In the genomic region with DNA sequence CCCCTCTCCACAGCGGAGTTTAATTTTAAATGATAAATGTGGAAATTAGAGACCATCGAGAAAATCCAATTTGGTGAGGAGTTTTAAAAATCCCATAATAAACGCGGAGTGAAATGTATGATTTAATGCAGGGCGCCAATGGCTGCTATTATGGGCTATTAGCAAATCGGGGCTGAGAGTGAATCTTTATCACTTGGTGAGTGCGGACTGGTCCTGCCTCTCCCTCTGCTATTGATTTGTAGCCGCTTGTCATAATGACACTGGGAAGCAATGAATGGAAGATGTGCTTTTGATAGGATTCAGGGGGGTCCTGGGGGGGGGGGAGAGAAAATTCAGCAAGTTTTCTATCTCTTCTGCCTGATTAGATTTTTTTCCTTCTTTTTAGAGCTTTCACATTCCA, we compare ENCODE assay signal across 27 mouse cellular contexts.
DNase-seq lines count a peak whose midpoint lies in the region; ATAC-seq lines count a peak whose summit lies in the region.
"Had no signal": no experiment of that assay in that cellular context is flagged by ENCODE, and none has a peak within 500 bp of the region (broad histone marks: within the 10 kb centered on the region; RNA-seq: fewer than 3 reads in every experiment).

No protein-coding gene starts in this region.

- H3K9ac ChIP-seq in hindbrain, embryonic 11.5 days (ENCODE audit: low read depth, low read length): no peak overlapping the region
- H3K9ac ChIP-seq in hindbrain, embryonic 16.5 days (ENCODE audit: low read depth, low read length): no peak overlapping the region
- no peak overlapping the region for H3K9ac ChIP-seq in neural tube, embryonic 11.5 days (ENCODE audit: low read length)
- no peak overlapping the region for H3K9ac ChIP-seq in midbrain, embryonic 16.5 days (ENCODE audit: low read depth, low read length)
- H3K9ac ChIP-seq: embryonic facial prominence, embryonic 13.5 days; forebrain, postnatal 0 days; limb, embryonic 12.5 days; liver, embryonic 15.5 days; lung, embryonic 14.5 days; stomach, embryonic 15.5 days had no signal

- DNase-seq in hindbrain, embryonic 11.5 days (ENCODE audit: low spot score): no peak
- no peak for DNase-seq in neural tube, embryonic 11.5 days (ENCODE audit: low spot score)
- no peak for DNase-seq in neural tube, embryonic 10.5 days (ENCODE audit: extremely low spot score, low spot score)
- no peak for DNase-seq in urinary bladder, postnatal 14 days (ENCODE audit: low spot score)
- no peak for DNase-seq in retina, postnatal 1 day
- DNase-seq: adrenal gland, adult 8-10 months; cerebellum, adult 11 months; cerebellum, adult 9-10 months; forebrain, postnatal 0 days; gastrocnemius, postnatal 14 days; heart, postnatal 14 days; kidney, adult 9 months; kidney, postnatal 10 days; layer of hippocampus, adult 9-11 months; lung, embryonic 14.5 days; lung, postnatal 14 days; right cerebral cortex, postnatal 25 days had no signal

- H3K27me3 ChIP-seq in hindbrain, embryonic 11.5 days (ENCODE audit: control insufficient read depth, insufficient read depth, low read length): no peaks in the 10 kb centered on the region
- H3K27me3 ChIP-seq in hindbrain, embryonic 16.5 days (replicated peaks; ENCODE audit: control insufficient read depth, insufficient read depth, low read length): no peaks in the 10 kb centered on the region
- no peaks in the 10 kb centered on the region for H3K27me3 ChIP-seq in neural tube, embryonic 11.5 days (ENCODE audit: control insufficient read depth, insufficient read depth, low read length)
- no peaks in the 10 kb centered on the region for H3K27me3 ChIP-seq in midbrain, embryonic 16.5 days (ENCODE audit: control insufficient read depth, insufficient read depth, low read depth, low read length)
- H3K27me3 ChIP-seq: embryonic facial prominence, embryonic 13.5 days; limb, embryonic 12.5 days; liver, embryonic 15.5 days; stomach, embryonic 15.5 days had no signal

- H3K9me3 ChIP-seq in hindbrain, embryonic 11.5 days (ENCODE audit: control insufficient read depth, low read length): no peaks in the 10 kb centered on the region
- no peaks in the 10 kb centered on the region for H3K9me3 ChIP-seq in hindbrain, embryonic 16.5 days (ENCODE audit: control insufficient read depth, low read length)
- no peaks in the 10 kb centered on the region for H3K9me3 ChIP-seq in neural tube, embryonic 11.5 days (ENCODE audit: control insufficient read depth, low read length)
- no peaks in the 10 kb centered on the region for H3K9me3 ChIP-seq in midbrain, embryonic 16.5 days (replicated peaks; ENCODE audit: control insufficient read depth, low read length, poor library complexity, severe bottlenecking)
- H3K9me3 ChIP-seq: embryonic facial prominence, embryonic 13.5 days; forebrain, embryonic 10.5 days; limb, embryonic 12.5 days; liver, embryonic 15.5 days; stomach, embryonic 15.5 days had no signal

- H3K36me3 ChIP-seq in hindbrain, embryonic 11.5 days (ENCODE audit: control insufficient read depth, insufficient read depth, low read length): no peaks in the 10 kb centered on the region
- H3K36me3 ChIP-seq in hindbrain, embryonic 16.5 days (ENCODE audit: control insufficient read depth, insufficient read depth, low read length): no peaks in the 10 kb centered on the region
- no peaks in the 10 kb centered on the region for H3K36me3 ChIP-seq in neural tube, embryonic 11.5 days (ENCODE audit: control insufficient read depth, insufficient read depth, low read length)
- no peaks in the 10 kb centered on the region for H3K36me3 ChIP-seq in midbrain, embryonic 16.5 days (ENCODE audit: control insufficient read depth, insufficient read depth, low read length)
- H3K36me3 ChIP-seq: embryonic facial prominence, embryonic 13.5 days; forebrain, embryonic 10.5 days; G1E; limb, embryonic 12.5 days; liver, embryonic 15.5 days; stomach, embryonic 15.5 days had no signal

- no peak overlapping the region for H3K4me2 ChIP-seq in hindbrain, embryonic 11.5 days (replicated peaks; ENCODE audit: low read depth, low read length)
- no peak overlapping the region for H3K4me2 ChIP-seq in hindbrain, embryonic 16.5 days (ENCODE audit: low read length)
- no peak overlapping the region for H3K4me2 ChIP-seq in neural tube, embryonic 11.5 days (ENCODE audit: low read depth)
- H3K4me2 ChIP-seq in midbrain, embryonic 16.5 days (ENCODE audit: low read length): no peak overlapping the region; the same call in 1 of the 2 replicates
- H3K4me2 ChIP-seq: embryonic facial prominence, embryonic 13.5 days; limb, embryonic 12.5 days; liver, embryonic 15.5 days; lung, embryonic 14.5 days; stomach, embryonic 15.5 days had no signal

- WGBS in hindbrain, embryonic 11.5 days: 66% methylated on average over 8 of the region's 8 CpGs
- 54% methylated on average over 8 of the region's 8 CpGs for WGBS in hindbrain, embryonic 16.5 days
- WGBS in neural tube, embryonic 11.5 days: 73% methylated on average over 8 of the region's 8 CpGs
- 52% methylated on average over 8 of the region's 8 CpGs for WGBS in midbrain, embryonic 16.5 days

- 0 out of 2 replicates have a peak, but pooled peaks cover 2% of the 10 kb centered on the region for H3K4me1 ChIP-seq in hindbrain, embryonic 11.5 days (replicated peaks; ENCODE audit: control insufficient read depth, insufficient read depth, low read length)
- no peaks in the 10 kb centered on the region for H3K4me1 ChIP-seq in hindbrain, embryonic 16.5 days (ENCODE audit: control insufficient read depth, insufficient read depth, low read depth, low read length)
- H3K4me1 ChIP-seq in neural tube, embryonic 11.5 days (ENCODE audit: control insufficient read depth, insufficient read depth, low read length): 0 out of 2 replicates have a peak, but pooled peaks cover 4% of the 10 kb centered on the region
- peaks cover 8% of the 10 kb centered on the region for H3K4me1 ChIP-seq in midbrain, embryonic 16.5 days (ENCODE audit: control insufficient read depth, insufficient read depth, low read length)
- H3K4me1 ChIP-seq: embryonic facial prominence, embryonic 13.5 days; liver, embryonic 15.5 days; stomach, embryonic 15.5 days had no signal

- no peak overlapping the region for H3K4me3 ChIP-seq in hindbrain, embryonic 11.5 days (ENCODE audit: low read depth, low read length)
- no peak overlapping the region for H3K4me3 ChIP-seq in hindbrain, embryonic 16.5 days (ENCODE audit: low read length)
- no peak overlapping the region for H3K4me3 ChIP-seq in neural tube, embryonic 11.5 days (ENCODE audit: low read depth, low read length)
- H3K4me3 ChIP-seq in midbrain, embryonic 16.5 days (ENCODE audit: low read depth, low read length): no peak overlapping the region
- H3K4me3 ChIP-seq: embryonic facial prominence, embryonic 13.5 days; forebrain, embryonic 10.5 days; limb, embryonic 12.5 days; liver, embryonic 15.5 days; stomach, embryonic 15.5 days had no signal

- H3K27ac ChIP-seq in hindbrain, embryonic 11.5 days (ENCODE audit: low read depth, low read length): peak overlapping the region; percentile 56; the same call in 1 of the 2 replicates
- no peak overlapping the region for H3K27ac ChIP-seq in hindbrain, embryonic 16.5 days (ENCODE audit: low read depth, low read length)
- 0 out of 2 replicates have a peak overlapping the region, but pooled peaks have one; percentile 58 for H3K27ac ChIP-seq in neural tube, embryonic 11.5 days (ENCODE audit: low read depth, low read length)
- H3K27ac ChIP-seq in midbrain, embryonic 16.5 days (ENCODE audit: low read length): peak overlapping the region; percentile 34
- H3K27ac ChIP-seq: embryonic facial prominence, embryonic 13.5 days; forebrain, embryonic 10.5 days; limb, embryonic 12.5 days; liver, embryonic 15.5 days; stomach, embryonic 15.5 days had no signal

- ATAC-seq in hindbrain, embryonic 11.5 days (ENCODE audit: low FRiP score): no peak
- no peak for ATAC-seq in hindbrain, embryonic 16.5 days
- ATAC-seq in neural tube, embryonic 11.5 days (ENCODE audit: insufficient read depth, low FRiP score, low TSS enrichment): no peak
- ATAC-seq in midbrain, embryonic 16.5 days: no peak; the same call in 1 of the 2 replicates
- no peak for ATAC-seq in cerebellum, adult (ENCODE audit: insufficient number of reproducible peaks, low FRiP score, low TSS enrichment)
- ATAC-seq: forebrain, postnatal 0 days; intestine, postnatal 0 days had no signal
